Mouse (Mus musculus) lung, embryonic 14.5 days (tissue): Measurements from ENCODE around the gene Egln1. TPM values are rescaled to one million over a fixed set of nuclear protein-coding genes. Genes with fewer than 3 reads are reported as not detected.

Source experiments
- ATAC-seq: fragments of 200-750 bp; cut with Nextera tagmentation; 2 replicates; pipeline ENCODE4 v1.8.0; 2017; ENCODE audit warnings: mild to moderate bottlenecking, moderate TSS enrichment, moderate library complexity; ENCODE audit not compliant: insufficient read depth
- DNase-seq: peaks from one replicate; pipeline ENCODE4 v3.0.0-alpha.2; 2015
- H3K27ac ChIP-seq: fragments of 300-500 bp; sonication (generic); 2 replicates; pipeline ENCODE4 v1.5.1; 2014; ENCODE audit warnings: low read depth, mild to moderate bottlenecking, moderate library complexity
- H3K27me3 ChIP-seq: fragments of 300-500 bp; sonication (generic); 2 replicates; pipeline ENCODE4 v1.6.1; 2014; ENCODE audit warnings: low read length, control low read depth; ENCODE audit not compliant: insufficient read depth
- H3K36me3 ChIP-seq: fragments of 300-500 bp; sonication (generic); 2 replicates; pipeline ENCODE4 v1.6.1; 2014; ENCODE audit warnings: control low read depth; ENCODE audit not compliant: insufficient read depth
- H3K4me1 ChIP-seq: fragments of 300-500 bp; sonication (generic); 2 replicates; pipeline ENCODE4 v1.6.1; 2014; ENCODE audit warnings: antibody characterized with exemption, control low read depth; ENCODE audit not compliant: insufficient read depth
- H3K4me2 ChIP-seq: fragments of 300-500 bp; sonication (generic); 2 replicates; pipeline ENCODE4 v1.6.1; 2014; ENCODE audit warnings: mild to moderate bottlenecking
- H3K4me3 ChIP-seq: fragments of 300-500 bp; sonication (generic); 2 replicates; pipeline ENCODE4 v1.5.1; 2014; ENCODE audit warnings: low read depth, low read length
- H3K9ac ChIP-seq: fragments of 300-500 bp; sonication (generic); 2 replicates; pipeline ENCODE4 v1.6.1; 2014
- H3K9me3 ChIP-seq: fragments of 300-500 bp; sonication (generic); 2 replicates; pipeline ENCODE4 v1.6.1; 2016; ENCODE audit warnings: low read depth, low read length, control low read depth
- CTCF ChIP-seq: IDR thresholded peaks from 2 replicates; pipeline ENCODE4 v1.5.1; 2016; ENCODE audit warnings: antibody characterized with exemption, low read depth
- WGBS: fragments of 180-500 bp; shearing (Covaris S2); extraction: QIAGEN DNeasy Blood & Tissue Kit; methylation state at CpG from one replicate; pipeline ENCODE4 v1.1.7; 2014; 5-methylcytosine and 5-hydroxymethylcytosine counted together
- polyA plus RNA-seq: library from polyadenylated mRNA; unstranded; fragments of >200 nt; fragmentation: Nextera tagmentation; extraction: Ambion mirVana; gene quantifications from 2 replicates; pipeline ENCODE4 v1.2.1, GENCODE M21; 2014

Egln1 gene
- polyA plus RNA-seq, 1 experiment from 2014 or later, result 14.4 TPM

DNA sequence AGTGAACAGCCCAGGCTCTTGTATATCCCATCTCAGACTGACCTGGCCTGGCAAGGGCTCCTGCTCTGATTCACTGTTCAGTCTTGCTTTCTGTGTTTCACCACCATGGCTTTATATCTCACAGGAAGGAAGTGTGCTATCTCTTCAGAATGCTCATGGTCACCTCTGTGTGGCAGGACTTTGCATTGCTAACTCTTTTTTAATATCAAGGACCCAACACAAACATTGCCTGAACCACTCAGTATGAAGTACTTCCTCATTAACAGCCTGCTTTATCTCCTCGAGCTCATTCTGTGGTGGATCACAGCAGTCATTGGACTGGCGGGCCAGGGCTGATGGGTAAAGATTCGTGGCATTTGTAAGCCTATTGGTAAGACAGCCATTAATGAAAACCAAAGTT lies 82.5 kb downstream of the Egln1 start:
- TF ChIP-seq CTCF, result no peak
- DNase-seq (no peak), ATAC-seq (no peak)
- peaks cover 20% of the 10 kb centered on the region for H3K36me3 ChIP-seq
- H3K27ac ChIP-seq, result no peak overlapping the region
- H3K27me3 ChIP-seq, result no peaks in the 10 kb centered on the region
- H3K4me2 ChIP-seq, result no peak overlapping the region
- H3K9me3 ChIP-seq, result no peaks in the 10 kb centered on the region
- 48% methylated on average over 3 of the region's 3 CpGs for WGBS
- H3K4me3 ChIP-seq, result no peak overlapping the region
- peaks cover 4% of the 10 kb centered on the region; the same call in 1 of the 2 replicates for H3K4me1 ChIP-seq
- H3K9ac ChIP-seq, result no peak overlapping the region

DNA sequence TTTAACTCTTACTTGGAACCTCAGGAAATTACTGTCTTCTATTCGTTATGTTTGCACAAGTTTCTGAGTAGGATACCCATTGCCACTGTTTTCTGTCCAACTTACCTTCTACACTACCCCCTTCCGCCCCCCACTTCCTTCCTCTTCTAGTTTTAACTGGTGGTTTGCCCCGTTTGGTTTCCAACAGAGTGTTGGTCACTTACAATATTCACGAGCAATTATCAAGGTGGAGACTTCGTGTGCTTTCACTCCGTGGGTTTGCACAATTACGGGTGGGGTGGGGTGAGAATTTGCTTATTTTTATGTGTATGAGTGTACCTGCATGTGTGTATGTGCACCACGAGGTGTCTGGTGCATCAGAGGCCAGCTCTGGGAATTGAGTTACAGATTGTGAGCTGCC lies 85.4 kb downstream of the Egln1 start:
- H3K36me3 ChIP-seq, result peaks cover 23% of the 10 kb centered on the region
- peak overlapping the region; percentile 95; the same call in 1 of the 2 replicates for H3K27ac ChIP-seq
- peak; percentile 6 for DNase-seq
- TF ChIP-seq CTCF, result 0 out of 2 replicates have a peak, but pooled peaks have one; percentile 5
- peak overlapping the region; percentile 93 for H3K4me3 ChIP-seq
- peak overlapping the region; percentile 96 for H3K9ac ChIP-seq
- ATAC-seq, result no peak
- peak overlapping the region; percentile 78 for H3K4me2 ChIP-seq
- no peaks in the 10 kb centered on the region for H3K27me3 ChIP-seq
- no peaks in the 10 kb centered on the region for H3K9me3 ChIP-seq
- H3K4me1 ChIP-seq, result peaks cover 4% of the 10 kb centered on the region; the same call in 1 of the 2 replicates
- 9% methylated on average over 8 of the region's 8 CpGs for WGBS

DNA sequence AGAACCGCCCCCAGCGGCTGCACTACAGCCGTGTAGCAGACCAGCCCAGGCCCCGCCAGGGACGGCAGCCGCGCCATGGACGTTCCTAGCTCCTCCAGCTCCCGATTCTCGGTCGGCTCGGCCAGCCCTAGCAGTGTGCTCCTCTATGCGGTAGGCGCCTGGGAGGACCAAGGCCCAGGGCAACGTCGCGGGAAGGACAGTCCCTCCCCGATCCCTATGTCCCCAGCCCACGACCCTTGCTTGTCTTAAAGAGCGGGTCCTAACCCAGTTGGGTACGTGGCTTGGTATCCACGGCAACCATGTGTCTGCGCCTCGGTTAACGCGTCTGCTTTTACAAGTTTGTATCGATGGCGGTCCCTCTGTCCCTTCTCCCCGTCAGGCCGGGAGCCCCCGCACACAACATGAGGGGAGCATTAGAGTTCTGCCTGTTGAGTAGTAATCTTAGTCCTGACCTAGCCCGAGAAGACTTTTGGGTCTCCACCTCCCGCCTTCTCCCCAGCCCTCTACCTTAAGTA lies 85.9 kb downstream of the Egln1 start:
- TF ChIP-seq CTCF, result no peak
- no peaks in the 10 kb centered on the region for H3K27me3 ChIP-seq
- H3K9me3 ChIP-seq, result no peaks in the 10 kb centered on the region
- H3K4me2 ChIP-seq, result peak overlapping the region; percentile 78
- H3K9ac ChIP-seq, result peak overlapping the region; percentile 96
- peaks cover 29% of the 10 kb centered on the region for H3K36me3 ChIP-seq
- ATAC-seq (no peak; the same call in 1 of the 2 replicates), DNase-seq (no peak)
- H3K4me3 ChIP-seq, result peak overlapping the region; percentile 93
- WGBS, result under 1% methylated on average over 33 of the region's 33 CpGs
- peaks cover 4% of the 10 kb centered on the region; the same call in 1 of the 2 replicates for H3K4me1 ChIP-seq
- H3K27ac ChIP-seq, result peak overlapping the region; percentile 95

DNA sequence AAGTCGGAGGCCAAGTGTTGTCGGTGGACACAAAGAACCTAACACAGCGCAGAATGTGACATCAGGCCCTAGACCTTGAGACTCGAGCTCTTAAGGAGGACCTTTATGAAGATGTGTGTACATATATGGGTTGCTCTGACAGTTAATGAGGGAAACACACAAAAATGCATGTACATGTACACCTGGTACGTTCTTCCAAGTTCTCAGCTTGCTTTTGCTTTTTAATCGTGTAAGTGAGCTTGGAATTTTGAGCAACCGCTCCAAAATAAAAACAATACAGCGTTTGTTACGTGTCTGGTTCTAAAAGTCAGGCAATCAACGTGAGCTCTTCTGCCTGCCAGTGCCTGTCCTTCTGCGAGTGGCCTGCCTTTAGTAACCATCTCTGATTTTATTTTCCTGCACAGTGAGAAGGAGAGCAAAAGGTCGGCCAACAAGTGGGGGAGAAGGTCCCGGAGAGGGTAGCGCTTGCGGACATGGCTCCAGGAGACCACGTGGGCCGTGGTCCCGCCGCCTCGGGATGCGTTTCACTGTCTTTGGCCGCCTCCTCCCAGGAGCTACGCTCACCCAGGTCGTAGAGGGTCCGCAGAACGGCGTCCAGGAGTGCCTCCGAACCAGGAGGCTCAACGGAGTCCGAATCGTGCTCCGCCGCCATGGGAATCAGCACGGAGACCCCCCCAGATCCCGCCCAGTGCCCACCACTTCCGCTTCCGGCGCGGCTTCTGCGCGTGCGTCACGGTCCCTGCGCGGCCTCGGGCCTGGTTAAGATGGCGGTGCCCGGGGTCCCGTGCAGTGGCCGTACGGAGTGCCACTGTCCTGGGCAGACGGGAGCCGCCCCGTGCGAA lies 86.6 kb downstream of the Egln1 start, which contains the start of the genes Gnpat and 2810004N23Rik:
Gene Gnpat (plus strand): TSS at position 713 of the 842 bp plus-strand sequence.
Gene 2810004N23Rik (minus strand): TSS at position 800 of the 842 bp plus-strand sequence.
- Histone ChIP-seq H3K9me3 (no peaks in the 10 kb centered on the region), H3K27ac (peak within 1 kb of the TSS; percentile 95), H3K36me3 (peaks cover 35% of the 10 kb centered on the region), H3K9ac (peak within 1 kb of the TSS; percentile 96), H3K27me3 (no peaks in the 10 kb centered on the region), H3K4me3 (peak within 1 kb of the TSS; percentile 93), H3K4me2 (peak within 1 kb of the TSS; percentile 78), H3K4me1 (peaks cover 4% of the 10 kb centered on the region; the same call in 1 of the 2 replicates)
- under 1% methylated on average over 55 of the region's 55 CpGs for WGBS
- ATAC-seq (peak; percentile 97), DNase-seq (peak; percentile 96)
- peak; percentile 14; the same call in 1 of the 2 replicates for TF ChIP-seq CTCF

DNA sequence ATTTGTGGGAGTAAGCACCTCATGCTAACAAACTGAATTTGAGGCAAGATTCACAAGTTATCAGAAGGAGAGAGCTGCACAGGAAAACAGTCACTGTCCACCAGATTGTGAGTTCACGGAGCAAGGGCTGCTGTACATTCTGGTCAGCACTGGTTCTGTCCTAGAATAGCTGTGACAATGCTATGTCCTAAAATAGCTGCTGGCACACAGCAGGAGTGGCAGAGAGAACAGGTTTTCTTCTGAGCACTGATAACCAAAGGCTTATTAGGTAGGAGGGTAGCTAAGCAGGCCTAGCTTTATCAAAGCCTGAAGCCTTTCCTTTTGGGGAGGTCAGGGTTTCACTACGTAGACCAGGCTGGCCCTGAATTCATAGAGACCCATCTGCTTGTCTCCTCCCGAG lies 88.9 kb downstream of the Egln1 start:
- Histone ChIP-seq H3K36me3 (peaks cover 58% of the 10 kb centered on the region), H3K4me3 (no peak overlapping the region), H3K9ac (no peak overlapping the region), H3K27me3 (no peaks in the 10 kb centered on the region), H3K4me2 (no peak overlapping the region), H3K9me3 (no peaks in the 10 kb centered on the region), H3K4me1 (peaks cover 4% of the 10 kb centered on the region; the same call in 1 of the 2 replicates), H3K27ac (no peak overlapping the region)
- TF ChIP-seq CTCF, result no peak
- ATAC-seq, result no peak
- DNase-seq, result no peak
- WGBS, result 96% methylated on average over 3 of the region's 3 CpGs

DNA sequence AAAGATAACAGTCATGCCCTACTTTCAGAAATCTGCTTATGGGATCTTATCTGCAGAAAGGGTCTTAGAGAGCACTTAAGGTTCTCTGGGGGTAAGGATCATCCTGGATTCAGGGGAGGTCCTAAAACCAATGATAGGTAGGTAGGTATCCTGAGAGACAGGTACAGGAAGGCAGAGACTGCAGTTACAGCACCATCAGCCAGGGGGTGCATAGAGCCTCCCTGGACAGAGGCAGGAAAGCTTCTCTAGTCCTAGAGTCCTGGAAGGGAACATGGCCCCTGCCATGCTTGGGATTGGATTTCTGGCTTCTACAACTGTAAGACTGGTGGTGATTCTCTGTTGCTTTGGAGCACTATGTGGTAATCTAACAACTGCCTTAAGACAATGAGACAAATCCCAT lies 89.7 kb downstream of the Egln1 start:
- H3K36me3 ChIP-seq, result peaks cover 65% of the 10 kb centered on the region
- peak; percentile 37 for TF ChIP-seq CTCF
- peaks cover 4% of the 10 kb centered on the region; the same call in 1 of the 2 replicates for H3K4me1 ChIP-seq
- H3K4me3 ChIP-seq, result no peak overlapping the region
- no peak overlapping the region for H3K4me2 ChIP-seq
- no peak overlapping the region for H3K9ac ChIP-seq
- ATAC-seq, result no peak
- H3K27me3 ChIP-seq, result no peaks in the 10 kb centered on the region
- no peak overlapping the region for H3K27ac ChIP-seq
- H3K9me3 ChIP-seq, result no peaks in the 10 kb centered on the region
- DNase-seq, result peak; percentile 23

Other genes starting within 250 kb of the Egln1 start
- 52.5 and 54.7 TPM in 2 replicates for gene Ttc13, start 227.3 kb downstream of the Egln1 start, polyA plus RNA-seq
- 26.4 and 27.2 TPM in 2 replicates for gene Arv1, start 227.2 kb downstream of the Egln1 start, polyA plus RNA-seq
- 16.8 and 20.5 TPM in 2 replicates for gene Fam89a, start 197.5 kb downstream of the Egln1 start, polyA plus RNA-seq
- 0.70 and 1.0 TPM in 2 replicates for gene Trim67, start 156.2 kb downstream of the Egln1 start, polyA plus RNA-seq
- gene Gnpat, start 86.3 kb downstream of the Egln1 start, polyA plus RNA-seq, result 115 and 118 TPM in 2 replicates
- gene 2810004N23Rik, start 86.2 kb downstream of the Egln1 start, polyA plus RNA-seq, result 43.5 and 44.5 TPM in 2 replicates
- gene Exoc8, start 51.6 kb downstream of the Egln1 start, polyA plus RNA-seq, result 8.9 and 9.8 TPM in 2 replicates
- gene Sprtn, start 51.4 kb downstream of the Egln1 start, polyA plus RNA-seq, result 9.5 and 10.1 TPM in 2 replicates
- gene Tsnax, start 63.7 kb upstream of the Egln1 start, polyA plus RNA-seq, result 131 and 133 TPM in 2 replicates
- 2.4 and 3.8 TPM in 2 replicates for gene Disc1, start 104.9 kb upstream of the Egln1 start, polyA plus RNA-seq